Mouse (Mus musculus): ENCODE measurements at regions not wholly inside any gene's neighbourhood (a gene's known extent, or its start where the extent isn't known, plus 50 kb on each side); places are given as distances from the start of the nearest gene placed in this dataset. TPM values are rescaled to one million over a fixed set of nuclear protein-coding genes. Genes with fewer than 3 reads are reported as not detected.

DNA sequence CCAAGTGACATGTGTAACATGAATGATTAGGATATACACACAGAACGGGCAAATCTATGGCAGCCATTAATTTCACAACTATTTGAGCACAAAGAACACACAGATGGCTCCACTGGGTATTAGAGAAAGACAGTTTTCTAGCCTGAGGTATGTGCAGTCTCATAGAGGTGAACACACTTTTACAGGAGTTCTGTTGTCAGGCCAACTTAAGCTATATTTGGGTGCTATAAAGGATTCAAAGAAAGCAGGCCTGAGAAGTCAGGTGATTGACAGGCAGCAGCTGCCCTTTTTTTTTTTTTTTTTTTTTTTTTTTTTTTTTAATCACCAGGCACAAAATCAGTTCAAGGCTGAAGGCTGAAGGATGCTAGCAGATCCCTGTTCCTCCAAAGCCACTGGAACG lies 153.0 kb downstream of the Gm11361 start:
- no peak overlapping the region for H3K27ac ChIP-seq (ENCODE audit: low read length)
- no peak overlapping the region for H3K9ac ChIP-seq (replicated peaks; ENCODE audit: low read depth)
- DNase-seq (ENCODE audit: low spot score): no peak
- no peaks in the 10 kb centered on the region for H3K36me3 ChIP-seq (ENCODE audit: insufficient read depth, low read length)
- 78% methylated on average over 2 of the region's 2 CpGs for WGBS
- H3K27me3 ChIP-seq (replicated peaks; ENCODE audit: insufficient read depth, low read length): no peaks in the 10 kb centered on the region
- H3K9me3 ChIP-seq (ENCODE audit: low read length): no peaks in the 10 kb centered on the region
- TF ChIP-seq CTCF (IDR thresholded peaks at IDR 0.05): no peak
- TF ChIP-seq EP300 (IDR thresholded peaks at IDR 0.05): no peak
- no peak overlapping the region for H3K4me2 ChIP-seq (replicated peaks; ENCODE audit: low read depth, low read length)
- no peaks in the 10 kb centered on the region for H3K4me1 ChIP-seq (ENCODE audit: insufficient read depth, low read depth, low read length)
- no peak for ATAC-seq
- no peak overlapping the region for H3K4me3 ChIP-seq (ENCODE audit: low read depth, low read length)

DNA sequence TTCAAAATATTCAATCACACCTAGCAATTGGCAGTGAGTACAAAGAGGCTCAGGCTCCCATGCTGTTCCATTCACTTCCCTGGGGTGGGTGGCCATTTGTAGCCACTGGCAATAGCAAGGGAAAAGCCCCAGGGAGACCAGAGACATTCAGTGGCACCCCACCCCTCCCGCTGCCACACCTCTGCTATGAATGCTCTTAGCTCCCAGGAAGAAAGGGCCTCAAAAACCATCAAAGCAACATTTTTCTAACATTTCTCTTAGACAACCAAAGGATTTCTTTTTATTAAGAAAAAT lies 152.2 kb downstream of the Gm11361 start:
- no peak for ATAC-seq
- DNase-seq (ENCODE audit: low spot score): no peak
- WGBS: 57% methylated on average over 1 of the region's 1 CpGs
- Histone ChIP-seq H3K4me2 (replicated peaks; ENCODE audit: low read depth, low read length) (no peak overlapping the region), H3K36me3 (ENCODE audit: insufficient read depth, low read length) (no peaks in the 10 kb centered on the region), H3K27ac (ENCODE audit: low read length) (no peak overlapping the region), H3K4me1 (ENCODE audit: insufficient read depth, low read depth, low read length) (no peaks in the 10 kb centered on the region), H3K9ac (replicated peaks; ENCODE audit: low read depth) (no peak overlapping the region), H3K9me3 (ENCODE audit: low read length) (no peaks in the 10 kb centered on the region), H3K4me3 (ENCODE audit: low read depth, low read length) (no peak overlapping the region), H3K27me3 (replicated peaks; ENCODE audit: insufficient read depth, low read length) (no peaks in the 10 kb centered on the region)
- TF ChIP-seq EP300 (IDR thresholded peaks at IDR 0.05) (no peak), CTCF (IDR thresholded peaks at IDR 0.05) (no peak)

DNA sequence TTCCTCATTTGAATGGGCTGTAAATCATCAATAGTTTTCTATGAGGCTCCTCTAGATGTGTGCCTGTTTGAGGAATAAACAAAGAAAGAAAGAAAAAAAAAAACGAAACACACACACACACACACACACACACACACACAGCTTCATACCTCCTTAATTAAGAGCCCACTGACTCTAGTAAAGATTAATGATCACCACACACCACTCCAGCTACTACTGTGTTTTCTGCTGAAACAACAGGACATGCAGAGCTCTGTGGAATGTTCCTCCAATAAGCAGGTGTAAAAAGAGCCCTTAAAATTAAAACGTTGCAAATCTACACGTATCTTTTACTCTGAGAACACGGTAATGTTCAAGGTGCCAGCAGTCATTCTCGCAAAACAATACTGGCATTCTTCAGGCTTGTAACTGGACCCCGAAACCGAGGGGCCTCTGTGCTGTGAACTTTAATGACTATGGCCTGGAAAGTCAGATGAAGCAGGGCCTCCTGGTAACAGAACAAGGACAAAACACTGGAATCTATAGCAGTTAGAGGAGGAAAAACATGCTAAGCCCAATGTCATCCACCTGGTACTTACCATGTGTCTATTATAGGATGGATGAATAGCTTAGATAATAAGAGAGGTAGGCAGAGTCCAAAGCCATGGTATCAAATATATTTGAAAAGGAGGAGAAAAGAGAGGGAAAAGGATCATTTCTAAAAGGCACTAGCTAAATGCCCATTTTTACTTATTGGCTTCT lies 151.7 kb downstream of the Gm11361 start:
- H3K36me3 ChIP-seq (ENCODE audit: insufficient read depth, low read length): no peaks in the 10 kb centered on the region
- no peak overlapping the region for H3K4me2 ChIP-seq (replicated peaks; ENCODE audit: low read depth, low read length)
- no peak for TF ChIP-seq CTCF (IDR thresholded peaks at IDR 0.05)
- TF ChIP-seq EP300 (IDR thresholded peaks at IDR 0.05): no peak
- WGBS: 56% methylated on average over 7 of the region's 7 CpGs
- no peaks in the 10 kb centered on the region for H3K9me3 ChIP-seq (ENCODE audit: low read length)
- ATAC-seq: no peak
- no peak for DNase-seq (ENCODE audit: low spot score)
- H3K27me3 ChIP-seq (replicated peaks; ENCODE audit: insufficient read depth, low read length): no peaks in the 10 kb centered on the region
- no peaks in the 10 kb centered on the region for H3K4me1 ChIP-seq (ENCODE audit: insufficient read depth, low read depth, low read length)
- no peak overlapping the region for H3K4me3 ChIP-seq (ENCODE audit: low read depth, low read length)
- no peak overlapping the region for H3K9ac ChIP-seq (replicated peaks; ENCODE audit: low read depth)
- no peak overlapping the region for H3K27ac ChIP-seq (ENCODE audit: low read length)

DNA sequence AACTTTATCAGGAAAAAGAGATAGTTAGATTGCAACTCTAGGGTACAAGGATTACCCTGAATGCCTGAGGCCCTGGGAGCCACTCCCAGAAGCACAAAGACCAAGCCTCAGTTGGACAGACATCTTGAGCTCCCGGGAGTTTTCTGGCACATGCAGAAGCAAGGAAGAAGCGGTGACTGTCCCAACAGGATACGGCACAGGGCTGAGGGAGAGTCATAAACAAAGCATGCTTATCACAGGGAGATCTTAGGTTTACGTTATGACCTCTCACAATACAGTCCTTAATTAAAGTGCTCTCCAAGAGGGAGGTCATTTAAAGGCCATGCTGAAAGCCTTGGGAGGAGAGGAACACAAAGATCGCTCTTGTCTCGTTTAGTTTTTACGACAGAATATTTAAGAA lies 143.1 kb downstream of the Gm11361 start:
- 13% methylated on average over 7 of the region's 7 CpGs for WGBS

More for the DNA sequence above, 143.1 kb downstream of the Gm11361 start:
- Histone ChIP-seq H3K4me1 (ENCODE audit: insufficient read depth, low read depth, low read length) (peaks cover 6% of the 10 kb centered on the region; the same call in 1 of the 2 replicates), H3K36me3 (ENCODE audit: insufficient read depth, low read length) (no peaks in the 10 kb centered on the region), H3K9ac (replicated peaks; ENCODE audit: low read depth) (no peak overlapping the region), H3K4me2 (replicated peaks; ENCODE audit: low read depth, low read length) (no peak overlapping the region), H3K27ac (ENCODE audit: low read length) (no peak overlapping the region), H3K9me3 (ENCODE audit: low read length) (no peaks in the 10 kb centered on the region), H3K27me3 (replicated peaks; ENCODE audit: insufficient read depth, low read length) (no peaks in the 10 kb centered on the region), H3K4me3 (ENCODE audit: low read depth, low read length) (no peak overlapping the region)
- TF ChIP-seq CTCF (IDR thresholded peaks at IDR 0.05): no peak
- peak; percentile 78 for TF ChIP-seq EP300 (IDR thresholded peaks at IDR 0.05)
- DNase-seq (ENCODE audit: low spot score) (peak; percentile 68), ATAC-seq (peak; percentile 91)

Small RNAs in the stretch of these regions (microRNA-seq; reads per million reads assigned to microRNA genes)
- gene Mir6368: not detected

All from lung, postnatal 0 days (tissue).